Mouse (Mus musculus) kidney, adult 2 months (tissue): ENCODE results near the gene Smim24. TPM values are rescaled to one million over a fixed set of nuclear protein-coding genes. Genes with fewer than 3 reads are reported as not detected.

Experiments used
- DNase-seq: peaks from one replicate; pipeline ENCODE4 v3.0.0; 2021
- H3K27ac ChIP-seq: fragments of 200-500 bp; 2 replicates; pipeline ENCODE4 v1.5.1; 2012; ENCODE audit warnings: low read depth, low read length, control low read depth, inconsistent platforms; ENCODE audit not compliant: insufficient read depth
- H3K27me3 ChIP-seq: fragments of 200-500 bp; replicated peaks from 2 replicates; pipeline ENCODE4 v1.6.1; 2012; ENCODE audit warnings: mild to moderate bottlenecking, moderate library complexity, low read length, inconsistent platforms; ENCODE audit not compliant: control insufficient read depth, insufficient read depth
- H3K36me3 ChIP-seq: fragments of 200-500 bp; 2 replicates; pipeline ENCODE4 v1.6.1; 2012; ENCODE audit warnings: mild to moderate bottlenecking, moderate library complexity, low read length, inconsistent platforms; ENCODE audit not compliant: control insufficient read depth, insufficient read depth
- H3K4me1 ChIP-seq: fragments of 200-500 bp; 2 replicates; pipeline ENCODE4 v1.6.1; 2011; ENCODE audit warnings: low read length; ENCODE audit not compliant: control insufficient read depth, insufficient read depth
- H3K4me3 ChIP-seq: fragments of 200-500 bp; 2 replicates; pipeline ENCODE4 v1.5.1; 2011; ENCODE audit warnings: mild to moderate bottlenecking, low read depth, low read length, control low read depth; ENCODE audit not compliant: insufficient read depth
- CTCF ChIP-seq: fragments of 200-500 bp; conservative IDR thresholded peaks from 2 replicates; pipeline ENCODE4 v1.5.1; 2011; ENCODE audit warnings: low read depth, mild to moderate bottlenecking, control low read depth, low read length, moderate library complexity, mixed read lengths; ENCODE audit not compliant: insufficient read depth, insufficient read length
- POLR2A ChIP-seq: fragments of 200-500 bp; IDR thresholded peaks from one replicate; pipeline ENCODE4 v1.6.1; 2011; ENCODE audit warnings: low read depth, low read length, control low read depth
- WGBS: fragments of 180-500 bp; shearing (Covaris S2); methylation state at CpG from one replicate; pipeline ENCODE4 v1.1.7; 2018; 5-methylcytosine and 5-hydroxymethylcytosine counted together
- polyA plus RNA-seq: library from polyadenylated mRNA; depleted of rRNA; stranded (reverse); fragments of >200 nt; gene quantifications from 2 replicates; pipeline ENCODE4 v1.2.3, GENCODE M21; 2012

Smim24 gene
- polyA plus RNA-seq, 1 experiment, result 694 TPM

DNA sequence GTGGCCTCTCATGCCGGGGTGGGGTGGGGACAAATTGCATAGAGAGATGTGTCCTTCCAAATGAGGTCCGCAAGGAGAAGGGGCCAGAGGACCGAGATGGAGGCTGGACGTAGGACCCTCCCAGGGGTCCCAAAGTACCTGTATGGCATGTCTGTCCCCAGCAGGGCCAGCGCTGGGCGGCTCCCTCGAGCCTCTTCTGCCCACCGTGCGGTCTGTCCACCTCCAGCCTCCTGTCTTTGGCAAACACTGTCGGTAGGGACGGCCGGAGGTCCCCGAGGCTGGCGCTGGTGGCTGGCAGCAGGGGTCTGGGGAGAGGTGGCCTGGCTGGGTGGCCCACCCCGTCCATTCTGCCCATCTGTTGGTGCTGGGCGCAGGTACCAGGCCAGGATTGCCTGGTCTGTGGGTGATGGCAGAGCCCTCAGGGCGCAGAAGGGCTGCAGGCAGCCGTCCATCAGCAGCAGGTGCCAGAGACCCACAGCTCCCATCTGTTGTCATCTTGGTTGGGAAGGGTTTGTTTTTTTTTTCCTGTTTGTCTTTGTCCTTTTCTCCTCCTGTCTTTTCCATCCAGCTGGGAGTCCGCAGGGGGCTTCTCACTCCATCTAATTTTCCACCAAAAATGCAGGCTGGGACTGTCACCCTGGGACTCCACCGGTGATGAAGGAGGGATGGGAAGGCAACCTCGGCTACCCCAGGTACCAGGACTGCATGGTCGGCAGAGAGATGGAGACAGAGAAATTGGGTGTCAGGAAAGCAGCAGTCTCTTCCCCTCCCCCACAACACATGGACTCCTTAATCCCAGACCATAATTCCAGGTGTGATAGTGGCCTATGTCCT is 7.7 kb downstream of the Smim24 start:
- Histone ChIP-seq H3K27me3 (no peaks in the 10 kb centered on the region), H3K27ac (no peak overlapping the region), H3K4me1 (peaks cover 18% of the 10 kb centered on the region), H3K4me3 (no peak overlapping the region), H3K36me3 (peaks cover 12% of the 10 kb centered on the region)
- DNase-seq, result no peak
- TF ChIP-seq CTCF (no peak), POLR2A (no peak)
- 78% methylated on average over 22 of the region's 22 CpGs for WGBS

DNA sequence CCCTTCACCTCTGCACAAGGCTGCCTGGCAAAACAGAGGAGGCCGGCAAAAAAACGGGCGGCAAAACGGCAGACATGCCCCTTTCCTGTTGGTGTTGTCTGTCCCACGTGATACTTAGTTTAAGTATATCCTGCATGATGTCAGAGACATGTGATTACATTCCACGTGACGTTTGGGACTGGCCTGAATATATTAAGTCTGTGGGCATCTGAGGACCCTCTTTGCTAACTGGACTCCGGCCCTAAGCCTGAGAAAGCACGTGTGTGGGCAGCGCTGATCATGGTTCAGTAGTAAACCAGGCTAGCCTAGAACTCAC is 8.3 kb downstream of the Smim24 start:
- Histone ChIP-seq H3K27me3 (no peaks in the 10 kb centered on the region), H3K4me1 (peaks cover 19% of the 10 kb centered on the region), H3K27ac (peak overlapping the region; percentile 36), H3K36me3 (peaks cover 12% of the 10 kb centered on the region), H3K4me3 (no peak overlapping the region)
- no peak for TF ChIP-seq POLR2A
- TF ChIP-seq CTCF, result no peak
- DNase-seq, result no peak
- WGBS, result 39% methylated on average over 10 of the region's 10 CpGs

DNA sequence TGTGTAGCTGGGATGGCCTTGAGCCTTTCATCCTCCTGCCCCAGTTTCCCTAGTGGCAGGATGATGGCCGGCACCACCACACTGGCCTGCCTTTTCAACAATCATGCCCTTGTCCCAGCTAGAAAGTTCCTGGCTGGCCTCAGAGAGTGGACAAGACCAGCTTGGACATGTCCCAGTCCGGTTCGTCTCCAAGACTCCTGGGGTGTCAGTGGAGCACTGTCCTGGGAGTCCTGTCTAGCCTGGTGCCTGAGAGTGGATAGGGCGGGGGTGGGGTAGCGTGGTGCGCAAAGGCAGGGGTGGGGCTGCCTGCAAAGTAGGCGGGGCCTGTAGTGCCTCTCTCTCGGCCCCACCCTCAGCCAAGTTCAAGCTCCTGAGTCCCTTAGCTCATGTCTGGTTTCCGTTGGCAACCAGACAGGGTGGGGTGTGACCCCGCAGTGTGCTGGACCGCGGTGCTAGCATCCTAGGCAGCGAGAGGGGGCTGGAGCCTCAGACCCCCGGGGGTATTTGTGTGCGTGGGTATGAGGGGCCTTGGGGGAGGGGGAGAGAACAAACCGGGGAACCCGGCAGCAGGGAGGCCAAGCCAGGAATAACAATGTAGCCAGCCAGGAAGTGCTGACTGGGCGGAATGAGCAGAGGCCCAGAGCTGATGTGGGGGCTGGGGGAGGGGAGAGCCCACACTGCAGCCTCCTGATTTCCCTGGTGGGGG is 8.8 kb downstream of the Smim24 start:
- 17% methylated on average over 18 of the region's 18 CpGs for WGBS

DNA sequence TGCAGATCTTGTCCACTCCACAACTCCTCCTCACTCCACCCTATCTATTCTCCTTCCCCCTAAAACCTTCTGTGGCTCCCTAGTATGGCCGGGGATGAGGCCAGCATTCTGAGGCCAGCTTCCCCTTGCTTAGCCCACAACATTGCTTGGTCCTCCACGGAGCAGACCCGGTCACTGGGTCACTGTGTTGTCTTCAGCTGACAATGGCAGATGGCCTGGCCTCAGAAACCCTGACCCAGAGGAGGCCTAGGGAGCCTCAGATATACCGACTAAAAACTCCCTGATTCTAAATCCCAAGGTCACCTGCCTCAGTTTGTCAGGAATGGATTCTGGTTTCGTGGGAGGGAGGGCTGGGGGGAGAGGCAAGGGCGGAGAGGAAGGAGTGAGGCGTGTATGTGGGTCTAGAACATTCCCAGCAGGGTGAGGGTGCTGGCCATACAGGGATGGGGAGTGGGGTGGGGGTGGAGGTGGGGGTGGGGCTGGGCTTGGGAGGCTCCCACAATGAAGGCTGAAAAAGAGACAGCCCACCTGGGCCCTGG is 9.4 kb downstream of the Smim24 start:
- 36% methylated on average over 7 of the region's 7 CpGs for WGBS
- no peaks in the 10 kb centered on the region for H3K27me3 ChIP-seq
- peaks cover 19% of the 10 kb centered on the region for H3K4me1 ChIP-seq
- DNase-seq, result no peak
- TF ChIP-seq CTCF, result no peak
- no peak for TF ChIP-seq POLR2A
- peak overlapping the region; percentile 51 for H3K27ac ChIP-seq
- peaks cover 12% of the 10 kb centered on the region for H3K36me3 ChIP-seq
- no peak overlapping the region for H3K4me3 ChIP-seq

More for the DNA sequence above, 8.8 kb downstream of the Smim24 start:
- Histone ChIP-seq H3K4me3 (no peak overlapping the region), H3K27ac (peak overlapping the region; percentile 51), H3K4me1 (peaks cover 19% of the 10 kb centered on the region), H3K36me3 (peaks cover 12% of the 10 kb centered on the region), H3K27me3 (no peaks in the 10 kb centered on the region)
- DNase-seq, result peak; percentile 88
- TF ChIP-seq CTCF, result no peak
- no peak for TF ChIP-seq POLR2A

DNA sequence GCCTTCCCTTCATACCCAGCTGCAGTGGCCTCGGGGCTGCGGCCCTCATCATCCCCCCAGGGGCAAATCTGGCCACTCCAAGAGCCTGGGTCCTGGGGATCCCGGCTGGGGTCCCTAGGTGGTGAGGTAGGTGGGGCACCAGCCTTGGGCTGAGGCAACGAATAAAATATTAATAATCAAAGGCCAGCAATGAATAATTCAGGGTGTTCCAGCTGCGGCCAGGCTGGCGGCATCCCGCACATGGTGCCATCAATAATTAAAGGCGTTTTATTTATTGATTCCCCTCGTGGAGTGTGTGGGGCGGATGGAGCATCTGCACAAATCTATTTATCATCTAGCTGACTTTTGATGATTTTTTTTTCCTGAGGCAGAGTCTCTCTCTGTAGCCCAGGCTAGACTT is 10.7 kb downstream of the Smim24 start:
- TF ChIP-seq CTCF (no peak), POLR2A (no peak)
- Histone ChIP-seq H3K27ac (no peak overlapping the region), H3K4me1 (peaks cover 26% of the 10 kb centered on the region), H3K4me3 (no peak overlapping the region), H3K36me3 (peaks cover 12% of the 10 kb centered on the region), H3K27me3 (no peaks in the 10 kb centered on the region)
- no peak for DNase-seq
- WGBS, result 83% methylated on average over 10 of the region's 10 CpGs

DNA sequence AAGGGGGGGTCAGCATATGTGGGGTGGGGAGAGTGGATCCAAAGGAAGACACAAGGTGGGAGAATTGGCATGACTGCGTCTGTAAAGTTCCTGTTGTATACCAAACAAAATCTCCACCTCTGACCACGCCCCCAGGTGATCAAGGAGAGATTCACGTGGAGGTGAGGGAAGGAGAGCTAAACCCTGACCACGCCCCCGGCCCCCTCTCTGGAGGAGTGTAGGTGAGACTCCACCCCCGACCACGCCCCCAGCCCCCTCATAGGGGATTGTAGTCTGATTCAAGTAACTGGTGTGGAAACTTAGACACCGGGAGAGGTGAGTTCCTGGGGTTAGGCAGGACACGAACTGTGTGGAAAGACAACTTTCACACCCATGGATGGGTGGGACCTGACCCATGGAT is 11.2 kb downstream of the Smim24 start:
- DNase-seq, result no peak
- Histone ChIP-seq H3K27ac (0 out of 2 replicates have a peak overlapping the region, but pooled peaks have one; percentile 13), H3K4me3 (no peak overlapping the region), H3K36me3 (peaks cover 12% of the 10 kb centered on the region), H3K4me1 (peaks cover 30% of the 10 kb centered on the region), H3K27me3 (no peaks in the 10 kb centered on the region)
- TF ChIP-seq CTCF (no peak), POLR2A (no peak)
- WGBS, result 49% methylated on average over 9 of the region's 9 CpGs

DNA sequence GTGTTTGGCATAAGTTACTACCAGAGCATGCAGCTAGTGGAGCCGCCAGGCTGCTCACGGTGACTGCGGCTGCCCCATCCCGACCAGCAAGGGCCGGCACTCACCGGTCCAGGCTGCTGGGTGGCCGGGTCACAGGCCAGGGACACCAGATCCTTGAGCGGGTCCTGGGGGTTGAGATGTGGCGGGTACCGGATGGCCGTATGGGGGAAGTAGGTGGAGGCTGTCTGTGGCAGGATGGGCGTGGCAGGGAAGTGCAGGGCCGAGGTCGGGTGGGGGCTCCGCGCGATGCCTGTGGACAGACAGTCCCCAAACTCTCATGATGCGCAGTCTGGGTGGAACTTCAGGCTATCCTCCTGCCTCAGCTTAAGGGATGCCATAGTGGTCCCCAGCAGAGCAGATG is 11.9 kb downstream of the Smim24 start:
- H3K4me1 ChIP-seq, result peaks cover 35% of the 10 kb centered on the region
- H3K27me3 ChIP-seq, result no peaks in the 10 kb centered on the region
- H3K36me3 ChIP-seq, result peaks cover 12% of the 10 kb centered on the region
- DNase-seq, result peak; percentile 65
- peak overlapping the region; percentile 21 for H3K27ac ChIP-seq
- TF ChIP-seq CTCF (no peak), POLR2A (no peak)
- H3K4me3 ChIP-seq, result no peak overlapping the region
- WGBS, result 55% methylated on average over 18 of the region's 18 CpGs
